Mouse (Mus musculus) hindbrain, embryonic 13.5 days (tissue): Measurements from ENCODE around the gene Ms4a6d. TPM values are rescaled to one million over a fixed set of nuclear protein-coding genes. Genes with fewer than 3 reads are reported as not detected.
"Not testable (repeated sequence)": the region's sequence is repeated elsewhere in the genome, so short reads cannot be mapped to it uniquely, and the experiment has no call there.

Experiments used
- ATAC-seq: fragments of 200-750 bp; cut with Nextera tagmentation; 2 replicates; pipeline ENCODE4 v1.8.0; 2017; ENCODE audit warnings: moderate TSS enrichment; ENCODE audit not compliant: low FRiP score
- H3K27ac ChIP-seq: fragments of 300-500 bp; sonication (generic); 2 replicates; pipeline ENCODE4 v1.5.1; 2015; ENCODE audit warnings: inconsistent platforms, mild to moderate bottlenecking, moderate library complexity
- H3K27me3 ChIP-seq: fragments of 300-500 bp; sonication (generic); 2 replicates; pipeline ENCODE4 v1.6.1; 2015; ENCODE audit warnings: mild to moderate bottlenecking, inconsistent platforms
- H3K36me3 ChIP-seq: fragments of 300-500 bp; sonication (generic); 2 replicates; pipeline ENCODE4 v1.6.1; 2015; ENCODE audit warnings: mild to moderate bottlenecking, inconsistent platforms
- H3K4me1 ChIP-seq: fragments of 300-500 bp; sonication (generic); replicated peaks from 2 replicates; pipeline ENCODE4 v1.6.1; 2015; ENCODE audit warnings: inconsistent platforms
- H3K4me2 ChIP-seq: fragments of 300-500 bp; sonication (generic); 2 replicates; pipeline ENCODE4 v1.6.1; 2015; ENCODE audit warnings: inconsistent platforms, mild to moderate bottlenecking, moderate library complexity
- H3K4me3 ChIP-seq: fragments of 300-500 bp; sonication (generic); 2 replicates; pipeline ENCODE4 v1.5.1; 2015; ENCODE audit warnings: mild to moderate bottlenecking, inconsistent platforms
- H3K9ac ChIP-seq: fragments of 300-500 bp; sonication (generic); 2 replicates; pipeline ENCODE4 v1.6.1; 2015; ENCODE audit warnings: mild to moderate bottlenecking, inconsistent platforms
- H3K9me3 ChIP-seq: fragments of 300-500 bp; sonication (generic); 2 replicates; pipeline ENCODE4 v1.6.1; 2016; ENCODE audit warnings: inconsistent platforms
- WGBS: fragments of 180-500 bp; shearing (Covaris S2); methylation state at CpG from one replicate; pipeline ENCODE4 v1.1.7; 2015; 5-methylcytosine and 5-hydroxymethylcytosine counted together
- polyA plus RNA-seq: library from polyadenylated mRNA; unstranded; fragments of >200 nt; fragmentation: Nextera tagmentation; extraction: Ambion mirVana; gene quantifications from 2 replicates; pipeline ENCODE4 v1.2.1, GENCODE M21; 2015

Ms4a6d gene
- polyA plus RNA-seq, 1 experiment from 2014 or later = 2.6 TPM

- no peaks in the 10 kb centered on the region for H3K36me3 ChIP-seq
- no peak overlapping the region for H3K27ac ChIP-seq
- no peaks in the 10 kb centered on the region for H3K4me1 ChIP-seq
- H3K9ac ChIP-seq = no peak overlapping the region
- H3K9me3 ChIP-seq = no peaks in the 10 kb centered on the region
- H3K4me3 ChIP-seq = no peak overlapping the region
- ATAC-seq = no peak
- H3K27me3 ChIP-seq = no peaks in the 10 kb centered on the region
- WGBS = 77% methylated on average over 8 of the region's 8 CpGs
- no peak overlapping the region for H3K4me2 ChIP-seq
Observed at GRCm38 (mm10) chr19:11613776-11614443, 9.3 kb upstream of the Ms4a6d start.

- Histone ChIP-seq H3K4me2 (no peak overlapping the region), H3K27me3 (no peaks in the 10 kb centered on the region), H3K4me1 (no peaks in the 10 kb centered on the region), H3K9ac (no peak overlapping the region), H3K27ac (no peak overlapping the region), H3K36me3 (no peaks in the 10 kb centered on the region), H3K9me3 (no peaks in the 10 kb centered on the region), H3K4me3 (no peak overlapping the region)
- no peak for ATAC-seq
- 100% methylated on average over 1 of the region's 1 CpGs for WGBS
Observed at GRCm38 (mm10) chr19:11613084-11613483, 8.4 kb upstream of the Ms4a6d start.

- H3K36me3 ChIP-seq = no peaks in the 10 kb centered on the region
- no peak for ATAC-seq
- no peaks in the 10 kb centered on the region for H3K27me3 ChIP-seq
- H3K4me3 ChIP-seq = no peak overlapping the region
- no peaks in the 10 kb centered on the region for H3K9me3 ChIP-seq
- no peaks in the 10 kb centered on the region for H3K4me1 ChIP-seq
- 70% methylated on average over 2 of the region's 2 CpGs for WGBS
- H3K27ac ChIP-seq = no peak overlapping the region
- no peak overlapping the region for H3K4me2 ChIP-seq
- no peak overlapping the region for H3K9ac ChIP-seq
Observed at GRCm38 (mm10) chr19:11612293-11612692, 7.6 kb upstream of the Ms4a6d start.

GRCm38 (mm10) chr19:11611541-11611945 is 6.9 kb upstream of the Ms4a6d start:
- no peaks in the 10 kb centered on the region for H3K36me3 ChIP-seq
- H3K9ac ChIP-seq = no peak overlapping the region
- H3K4me2 ChIP-seq = no peak overlapping the region
- ATAC-seq = peak; percentile 81
- H3K27me3 ChIP-seq = no peaks in the 10 kb centered on the region
- H3K4me3 ChIP-seq = no peak overlapping the region
- no peaks in the 10 kb centered on the region for H3K4me1 ChIP-seq
- 29% methylated on average over 6 of the region's 6 CpGs for WGBS
- no peak overlapping the region for H3K27ac ChIP-seq
- no peaks in the 10 kb centered on the region for H3K9me3 ChIP-seq

GRCm38 (mm10) chr19:11608172-11608571 is 3.5 kb upstream of the Ms4a6d start:
- Histone ChIP-seq H3K4me3 (no peak overlapping the region), H3K27ac (no peak overlapping the region), H3K9ac (no peak overlapping the region), H3K36me3 (no peaks in the 10 kb centered on the region), H3K4me1 (no peaks in the 10 kb centered on the region), H3K4me2 (no peak overlapping the region), H3K27me3 (no peaks in the 10 kb centered on the region), H3K9me3 (no peaks in the 10 kb centered on the region)
- WGBS = 19% methylated on average over 1 of the region's 1 CpGs
- no peak for ATAC-seq

GRCm38 (mm10) chr19:11602026-11602425 is 2.6 kb downstream of the Ms4a6d start:
- Histone ChIP-seq H3K4me1 (no peaks in the 10 kb centered on the region), H3K9ac (no peak overlapping the region), H3K36me3 (no peaks in the 10 kb centered on the region), H3K4me2 (no peak overlapping the region), H3K9me3 (no peaks in the 10 kb centered on the region), H3K4me3 (no peak overlapping the region), H3K27ac (no peak overlapping the region), H3K27me3 (no peaks in the 10 kb centered on the region)
- 95% methylated on average over 2 of the region's 2 CpGs for WGBS
- no peak for ATAC-seq

- Histone ChIP-seq H3K27ac (no peak overlapping the region), H3K4me3 (no peak overlapping the region), H3K27me3 (no peaks in the 10 kb centered on the region), H3K9ac (no peak overlapping the region), H3K9me3 (no peaks in the 10 kb centered on the region), H3K4me2 (no peak overlapping the region), H3K36me3 (no peaks in the 10 kb centered on the region), H3K4me1 (no peaks in the 10 kb centered on the region)
- WGBS = 86% methylated on average over 3 of the region's 3 CpGs
- ATAC-seq = no peak
Observed at GRCm38 (mm10) chr19:11601349-11601748, 3.3 kb downstream of the Ms4a6d start.

- 72% methylated on average over 2 of the region's 2 CpGs for WGBS
- Histone ChIP-seq H3K27me3 (no peaks in the 10 kb centered on the region), H3K4me2 (no peak overlapping the region), H3K27ac (no peak overlapping the region), H3K9ac (no peak overlapping the region), H3K9me3 (no peaks in the 10 kb centered on the region), H3K36me3 (no peaks in the 10 kb centered on the region), H3K4me3 (no peak overlapping the region), H3K4me1 (no peaks in the 10 kb centered on the region)
- no peak for ATAC-seq
Observed at GRCm38 (mm10) chr19:11589891-11590449, 14.7 kb downstream of the Ms4a6d start.

- ATAC-seq = no peak
- Histone ChIP-seq H3K27me3 (no peaks in the 10 kb centered on the region), H3K9me3 (no peaks in the 10 kb centered on the region), H3K9ac (no peak overlapping the region), H3K4me3 (no peak overlapping the region), H3K4me1 (no peaks in the 10 kb centered on the region), H3K4me2 (no peak overlapping the region), H3K27ac (no peak overlapping the region), H3K36me3 (no peaks in the 10 kb centered on the region)
- 60% methylated on average over 4 of the region's 4 CpGs for WGBS
Observed at GRCm38 (mm10) chr19:11589205-11589604, 15.4 kb downstream of the Ms4a6d start.

GRCm38 (mm10) chr19:11574965-11575364 is 29.7 kb downstream of the Ms4a6d start:
- ATAC-seq = no peak

GRCm38 (mm10) chr19:11559560-11559959 is 45.1 kb downstream of the Ms4a6d start:
- not testable (repeated sequence) for H3K9ac ChIP-seq, ATAC-seq, H3K27ac ChIP-seq, H3K27me3 ChIP-seq, H3K4me2 ChIP-seq, H3K4me3 ChIP-seq, H3K36me3 ChIP-seq, H3K9me3 ChIP-seq, H3K4me1 ChIP-seq

More at GRCm38 (mm10) chr19:11574965-11575364, 29.7 kb downstream of the Ms4a6d start:
- Histone ChIP-seq H3K27ac (no peak overlapping the region), H3K9me3 (no peaks in the 10 kb centered on the region), H3K4me3 (no peak overlapping the region), H3K4me1 (no peaks in the 10 kb centered on the region), H3K36me3 (no peaks in the 10 kb centered on the region), H3K27me3 (no peaks in the 10 kb centered on the region), H3K4me2 (no peak overlapping the region), H3K9ac (no peak overlapping the region)
- WGBS = 79% methylated on average over 8 of the region's 8 CpGs

- Histone ChIP-seq H3K4me3 (no peak overlapping the region), H3K27me3 (no peaks in the 10 kb centered on the region), H3K9ac (no peak overlapping the region), H3K27ac (no peak overlapping the region), H3K36me3 (no peaks in the 10 kb centered on the region), H3K4me1 (no peaks in the 10 kb centered on the region), H3K4me2 (no peak overlapping the region), H3K9me3 (no peaks in the 10 kb centered on the region)
- WGBS = 94% methylated on average over 5 of the region's 5 CpGs
- ATAC-seq = no peak
Observed at GRCm38 (mm10) chr19:11554726-11555125, 49.9 kb downstream of the Ms4a6d start.

GRCm38 (mm10) chr19:11547911-11548310 is 56.7 kb downstream of the Ms4a6d start:
- H3K27ac ChIP-seq = no peak overlapping the region
- no peak overlapping the region for H3K4me3 ChIP-seq
- H3K9ac ChIP-seq = no peak overlapping the region
- H3K27me3 ChIP-seq = no peaks in the 10 kb centered on the region
- H3K36me3 ChIP-seq = no peaks in the 10 kb centered on the region
- no peaks in the 10 kb centered on the region for H3K4me1 ChIP-seq
- H3K4me2 ChIP-seq = no peak overlapping the region
- no peaks in the 10 kb centered on the region for H3K9me3 ChIP-seq
- no peak for ATAC-seq
